Mouse (Mus musculus) stomach, postnatal 0 days (tissue): ENCODE data around the gene Bik. TPM values are rescaled to one million over a fixed set of nuclear protein-coding genes. Genes with fewer than 3 reads are reported as not detected.
A peak's percentile ranks its signal among the peaks of the same experiment; 100 is the strongest.

Source experiments
- ATAC-seq: fragments of 200-750 bp; cut with Nextera tagmentation; 2 replicates; pipeline ENCODE4 v1.8.0; 2017; ENCODE audit not compliant: low FRiP score, low TSS enrichment
- DNase-seq: peaks from one replicate; pipeline ENCODE4 v3.0.0-alpha.2; 2016; ENCODE audit warnings: low spot score
- H3K27ac ChIP-seq: fragments of 300-500 bp; sonication (generic); replicated peaks from 2 replicates; pipeline ENCODE4 v1.5.1; 2014; ENCODE audit warnings: mild to moderate bottlenecking, control low read depth
- H3K27me3 ChIP-seq: fragments of 300-500 bp; sonication (generic); 2 replicates; pipeline ENCODE4 v1.6.1; 2014; ENCODE audit warnings: low read length; ENCODE audit not compliant: control insufficient read depth, insufficient read depth
- H3K36me3 ChIP-seq: fragments of 300-500 bp; sonication (generic); 2 replicates; pipeline ENCODE4 v1.6.1; 2014; ENCODE audit warnings: low read length, mixed read lengths; ENCODE audit not compliant: control insufficient read depth, insufficient read depth
- H3K4me1 ChIP-seq: fragments of 300-500 bp; sonication (generic); replicated peaks from 2 replicates; pipeline ENCODE4 v1.6.1; 2014; ENCODE audit warnings: antibody characterized with exemption; ENCODE audit not compliant: control insufficient read depth, insufficient read depth
- H3K4me2 ChIP-seq: fragments of 300-500 bp; sonication (generic); replicated peaks from 2 replicates; pipeline ENCODE4 v1.6.1; 2014; ENCODE audit warnings: low read depth, mild to moderate bottlenecking, control low read depth, moderate library complexity
- H3K4me3 ChIP-seq: fragments of 300-500 bp; sonication (generic); 2 replicates; pipeline ENCODE4 v1.5.1; 2014; ENCODE audit warnings: low read depth, low read length, control low read depth
- H3K9ac ChIP-seq: fragments of 300-500 bp; sonication (generic); 2 replicates; pipeline ENCODE4 v1.6.1; 2014; ENCODE audit warnings: mild to moderate bottlenecking, low read length, control low read depth, mixed read lengths
- H3K9me3 ChIP-seq: fragments of 300-500 bp; sonication (generic); 2 replicates; pipeline ENCODE4 v1.6.1; 2016; ENCODE audit warnings: low read length; ENCODE audit not compliant: control insufficient read depth
- CTCF ChIP-seq: IDR thresholded peaks from 2 replicates; pipeline ENCODE4 v1.5.1; 2016; ENCODE audit warnings: antibody characterized with exemption, low read depth, mild to moderate bottlenecking, moderate library complexity
- EP300 ChIP-seq: optimal IDR thresholded peaks from 2 replicates; pipeline ENCODE3; 2016; ENCODE audit warnings: antibody characterized with exemption
- WGBS: fragments of 180-500 bp; shearing (Covaris S2); extraction: QIAGEN DNeasy Blood & Tissue Kit; methylation state at CpG from one replicate; pipeline ENCODE4 v1.1.7; 2014; 5-methylcytosine and 5-hydroxymethylcytosine counted together
- polyA plus RNA-seq: library from polyadenylated mRNA; unstranded; fragments of >200 nt; fragmentation: Nextera tagmentation; extraction: Ambion mirVana; gene quantifications from 2 replicates; pipeline ENCODE4 v1.2.1, GENCODE M21; 2015

The Bik gene
- polyA plus RNA-seq, 1 experiment from 2014 or later, result 4.2 TPM

- H3K4me2 ChIP-seq, result no peak overlapping the region
- ATAC-seq, result no peak
- no peaks in the 10 kb centered on the region for H3K4me1 ChIP-seq
- DNase-seq, result no peak
- H3K9ac ChIP-seq, result no peak overlapping the region
- H3K9me3 ChIP-seq, result no peaks in the 10 kb centered on the region
- H3K27me3 ChIP-seq, result no peaks in the 10 kb centered on the region
- no peak overlapping the region for H3K4me3 ChIP-seq
- no peak overlapping the region for H3K27ac ChIP-seq
- H3K36me3 ChIP-seq, result peaks cover 14% of the 10 kb centered on the region
- WGBS, result 92% methylated on average over 12 of the region's 12 CpGs
- TF ChIP-seq CTCF, result no peak
- no peak for TF ChIP-seq EP300
Measured at GRCm38 (mm10) chr15:83573606-83574005, 46.9 kb downstream of the Bik start.

GRCm38 (mm10) chr15:83574731-83575351 is 48.2 kb downstream of the Bik start:
- Histone ChIP-seq H3K4me3 (no peak overlapping the region), H3K4me2 (no peak overlapping the region), H3K9ac (no peak overlapping the region), H3K27ac (peak overlapping the region; percentile 30; the same call in 1 of the 2 replicates), H3K36me3 (peaks cover 22% of the 10 kb centered on the region), H3K9me3 (no peaks in the 10 kb centered on the region), H3K4me1 (no peaks in the 10 kb centered on the region), H3K27me3 (no peaks in the 10 kb centered on the region)
- ATAC-seq, result no peak; the same call in 1 of the 2 replicates
- TF ChIP-seq EP300 (no peak), CTCF (no peak)
- WGBS, result 57% methylated on average over 6 of the region's 6 CpGs
- no peak for DNase-seq

GRCm38 (mm10) chr15:83575543-83575942 is 48.9 kb downstream of the Bik start:
- Histone ChIP-seq H3K27ac (no peak overlapping the region; the same call in 1 of the 2 replicates), H3K4me2 (no peak overlapping the region), H3K27me3 (no peaks in the 10 kb centered on the region), H3K4me1 (no peaks in the 10 kb centered on the region), H3K9ac (no peak overlapping the region), H3K36me3 (peaks cover 26% of the 10 kb centered on the region), H3K4me3 (no peak overlapping the region), H3K9me3 (no peaks in the 10 kb centered on the region)
- no peak for ATAC-seq
- no peak for DNase-seq
- 83% methylated on average over 8 of the region's 8 CpGs for WGBS
- no peak for TF ChIP-seq EP300
- no peak for TF ChIP-seq CTCF

- Histone ChIP-seq H3K27me3 (no peaks in the 10 kb centered on the region), H3K9me3 (no peaks in the 10 kb centered on the region), H3K4me3 (no peak overlapping the region), H3K27ac (no peak overlapping the region), H3K36me3 (peaks cover 29% of the 10 kb centered on the region), H3K4me1 (no peaks in the 10 kb centered on the region), H3K9ac (no peak overlapping the region), H3K4me2 (no peak overlapping the region)
- ATAC-seq (no peak), DNase-seq (no peak)
- 86% methylated on average over 9 of the region's 9 CpGs for WGBS
- TF ChIP-seq EP300 (no peak), CTCF (no peak)
Measured at GRCm38 (mm10) chr15:83576651-83577050, 50.0 kb downstream of the Bik start.

- no peak overlapping the region for H3K4me2 ChIP-seq
- H3K27ac ChIP-seq, result no peak overlapping the region
- no peak for ATAC-seq
- H3K9ac ChIP-seq, result no peak overlapping the region
- WGBS, result 85% methylated on average over 4 of the region's 4 CpGs
- H3K9me3 ChIP-seq, result 0 out of 2 replicates have a peak, but pooled peaks cover 4% of the 10 kb centered on the region
- TF ChIP-seq CTCF (no peak), EP300 (no peak)
- H3K27me3 ChIP-seq, result no peaks in the 10 kb centered on the region
- no peak overlapping the region for H3K4me3 ChIP-seq
- peaks cover 46% of the 10 kb centered on the region for H3K36me3 ChIP-seq
- H3K4me1 ChIP-seq, result no peaks in the 10 kb centered on the region
- DNase-seq, result no peak
Measured at GRCm38 (mm10) chr15:83582931-83583330, 56.3 kb downstream of the Bik start.

- peak; percentile 74 for TF ChIP-seq CTCF
- TF ChIP-seq EP300, result no peak
- H3K4me1 ChIP-seq, result no peaks in the 10 kb centered on the region
- peak; percentile 35 for ATAC-seq
- H3K36me3 ChIP-seq, result peaks cover 43% of the 10 kb centered on the region
- no peak overlapping the region for H3K9ac ChIP-seq
- WGBS, result 68% methylated on average over 8 of the region's 8 CpGs
- H3K4me2 ChIP-seq, result no peak overlapping the region
- H3K9me3 ChIP-seq, result 0 out of 2 replicates have a peak, but pooled peaks cover 4% of the 10 kb centered on the region
- no peak overlapping the region for H3K27ac ChIP-seq
- DNase-seq, result peak; percentile 66
- H3K27me3 ChIP-seq, result no peaks in the 10 kb centered on the region
- H3K4me3 ChIP-seq, result no peak overlapping the region
Measured at GRCm38 (mm10) chr15:83583419-83584156, 56.9 kb downstream of the Bik start.
